Mouse (Mus musculus): Measurements from ENCODE around the gene Ampd1. TPM values are rescaled to one million over a fixed set of nuclear protein-coding genes. Genes with fewer than 3 reads are reported as not detected.

Ampd1 gene
- polyA plus RNA-seq, 1 experiment from 2014 or later, result not detected

- H3K9ac ChIP-seq, result no peak overlapping the region
- no peak overlapping the region for H3K4me3 ChIP-seq
- WGBS, result 51% methylated on average over 11 of the region's 11 CpGs
- H3K4me1 ChIP-seq (replicated peaks), result peaks cover 5% of the 10 kb centered on the region; the same call in 1 of the 2 replicates
- H3K4me2 ChIP-seq, result no peak overlapping the region
- ATAC-seq (ENCODE audit: low FRiP score), result no peak
- H3K27me3 ChIP-seq, result no peaks in the 10 kb centered on the region
- no peaks in the 10 kb centered on the region for H3K9me3 ChIP-seq
- H3K36me3 ChIP-seq, result no peaks in the 10 kb centered on the region
- H3K27ac ChIP-seq, result no peak overlapping the region
Measured at GRCm38 (mm10) chr3:103081051-103081450, 7.2 kb downstream of the Ampd1 start.

GRCm38 (mm10) chr3:103081861-103082453 lies 8.1 kb downstream of the Ampd1 start:
- Histone ChIP-seq H3K9ac (no peak overlapping the region), H3K9me3 (no peaks in the 10 kb centered on the region), H3K27me3 (no peaks in the 10 kb centered on the region), H3K4me3 (no peak overlapping the region), H3K27ac (no peak overlapping the region), H3K4me1 (replicated peaks) (peaks cover 5% of the 10 kb centered on the region; the same call in 1 of the 2 replicates), H3K36me3 (no peaks in the 10 kb centered on the region), H3K4me2 (no peak overlapping the region)
- no peak for ATAC-seq (ENCODE audit: low FRiP score)
- 87% methylated on average over 17 of the region's 17 CpGs for WGBS

DNA sequence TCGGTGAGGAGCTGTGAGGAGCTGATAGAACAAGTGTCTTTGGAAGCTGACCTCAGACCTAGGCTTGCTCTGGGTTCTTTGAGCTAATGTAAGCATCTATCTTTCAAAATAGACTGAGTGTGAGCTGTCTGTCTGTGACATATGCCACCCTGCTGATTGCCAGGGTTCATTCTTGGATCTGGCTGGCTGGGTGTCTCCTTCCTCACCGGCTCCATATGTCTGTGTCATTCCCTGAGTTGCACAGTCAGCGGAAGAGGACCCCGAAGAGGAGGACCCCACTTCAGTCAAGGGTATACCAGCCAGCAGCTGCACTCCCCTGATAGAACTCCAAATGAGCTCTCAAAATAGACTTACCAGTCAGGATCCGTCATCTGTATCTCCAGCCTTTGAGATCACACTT lies 8.9 kb downstream of the Ampd1 start:
- no peaks in the 10 kb centered on the region for H3K27me3 ChIP-seq
- no peak overlapping the region for H3K27ac ChIP-seq
- ATAC-seq (ENCODE audit: low FRiP score), result no peak
- WGBS, result 96% methylated on average over 5 of the region's 5 CpGs
- H3K9ac ChIP-seq, result no peak overlapping the region
- H3K9me3 ChIP-seq, result no peaks in the 10 kb centered on the region
- H3K4me2 ChIP-seq, result no peak overlapping the region
- peaks cover 5% of the 10 kb centered on the region; the same call in 1 of the 2 replicates for H3K4me1 ChIP-seq (replicated peaks)
- H3K4me3 ChIP-seq, result no peak overlapping the region
- no peaks in the 10 kb centered on the region for H3K36me3 ChIP-seq

GRCm38 (mm10) chr3:103085986-103086385 lies 12.2 kb downstream of the Ampd1 start:
- no peak overlapping the region for H3K4me2 ChIP-seq
- H3K27ac ChIP-seq, result no peak overlapping the region
- no peaks in the 10 kb centered on the region for H3K27me3 ChIP-seq
- 85% methylated on average over 3 of the region's 3 CpGs for WGBS
- ATAC-seq (ENCODE audit: low FRiP score), result no peak
- no peak overlapping the region for H3K9ac ChIP-seq
- H3K36me3 ChIP-seq, result no peaks in the 10 kb centered on the region
- H3K9me3 ChIP-seq, result no peaks in the 10 kb centered on the region
- H3K4me1 ChIP-seq (replicated peaks), result peaks cover 4% of the 10 kb centered on the region; the same call in 1 of the 2 replicates
- H3K4me3 ChIP-seq, result no peak overlapping the region

- Histone ChIP-seq H3K36me3 (no peaks in the 10 kb centered on the region), H3K4me2 (no peak overlapping the region), H3K4me3 (no peak overlapping the region), H3K27ac (no peak overlapping the region), H3K4me1 (replicated peaks) (no peaks in the 10 kb centered on the region), H3K9me3 (no peaks in the 10 kb centered on the region), H3K27me3 (no peaks in the 10 kb centered on the region), H3K9ac (no peak overlapping the region)
- 97% methylated on average over 2 of the region's 2 CpGs for WGBS
- ATAC-seq (ENCODE audit: low FRiP score), result no peak
Measured at GRCm38 (mm10) chr3:103091753-103092152, 17.9 kb downstream of the Ampd1 start.

DNA sequence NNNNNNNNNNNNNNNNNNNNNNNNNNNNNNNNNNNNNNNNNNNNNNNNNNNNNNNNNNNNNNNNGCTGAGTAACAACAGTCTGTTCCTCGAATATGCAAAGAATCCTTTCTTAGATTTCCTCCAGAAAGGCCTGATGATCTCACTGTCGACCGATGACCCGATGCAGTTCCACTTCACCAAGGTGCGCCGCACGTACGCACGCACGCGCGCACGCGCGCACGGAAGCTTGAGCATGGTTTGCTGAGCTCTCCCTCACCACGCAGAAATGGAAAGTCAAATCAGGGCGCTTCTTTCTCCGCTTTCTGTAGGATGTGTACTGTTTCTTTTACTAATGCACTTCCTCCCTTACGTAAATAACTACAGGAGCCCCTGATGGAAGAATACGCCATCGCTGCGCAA lies 24.8 kb downstream of the Ampd1 start:
- WGBS, result 74% methylated on average over 23 of the region's 23 CpGs
- no peak for ATAC-seq (ENCODE audit: low FRiP score)
- Histone ChIP-seq H3K4me3 (no peak overlapping the region), H3K9me3 (no peaks in the 10 kb centered on the region), H3K4me1 (replicated peaks) (peaks cover 14% of the 10 kb centered on the region), H3K27ac (no peak overlapping the region), H3K9ac (no peak overlapping the region), H3K36me3 (no peaks in the 10 kb centered on the region), H3K4me2 (no peak overlapping the region), H3K27me3 (peaks cover 29% of the 10 kb centered on the region)

DNA sequence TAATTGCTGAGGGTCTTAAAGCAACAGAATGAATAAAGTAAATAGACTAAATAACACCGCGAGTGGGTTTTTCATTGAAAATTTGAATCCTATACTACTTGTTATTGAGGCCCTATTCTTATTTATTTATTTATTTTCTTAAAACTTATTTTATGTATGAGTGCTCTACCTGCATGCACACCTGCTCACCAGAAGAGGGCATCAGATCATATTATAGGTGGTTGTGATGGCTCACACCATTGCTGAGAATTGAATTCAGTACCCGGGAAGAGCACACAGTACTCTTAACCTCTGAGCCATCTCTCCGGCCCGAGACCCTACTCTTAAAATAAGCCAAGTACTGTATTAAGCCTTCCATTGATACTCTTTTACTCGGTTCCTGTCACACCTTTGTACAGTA lies 25.9 kb downstream of the Ampd1 start:
- WGBS, result 86% methylated on average over 6 of the region's 6 CpGs
- ATAC-seq (ENCODE audit: low FRiP score), result no peak
- Histone ChIP-seq H3K36me3 (no peaks in the 10 kb centered on the region), H3K4me2 (no peak overlapping the region), H3K9ac (no peak overlapping the region), H3K27ac (no peak overlapping the region), H3K27me3 (peaks cover 39% of the 10 kb centered on the region), H3K9me3 (no peaks in the 10 kb centered on the region), H3K4me3 (no peak overlapping the region), H3K4me1 (replicated peaks) (peaks cover 14% of the 10 kb centered on the region)

DNA sequence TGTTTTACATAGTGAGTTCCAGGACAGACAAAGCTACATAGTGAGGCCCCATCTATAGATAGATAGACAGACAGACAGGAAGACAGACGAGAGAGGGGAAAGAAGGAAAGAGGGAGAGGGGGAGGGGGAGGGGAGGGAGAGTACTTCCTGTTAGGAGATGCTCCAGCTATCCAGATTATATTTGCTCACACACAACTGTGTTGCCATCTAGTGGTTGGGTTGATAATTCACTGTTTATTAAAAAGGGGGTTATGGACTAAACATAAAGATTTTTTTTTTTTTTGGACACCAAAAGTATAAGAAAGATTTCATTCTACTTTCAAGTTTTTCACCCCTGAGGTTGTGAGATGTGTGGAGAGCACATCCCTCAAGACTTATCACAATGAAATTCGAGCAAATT lies 26.9 kb downstream of the Ampd1 start:
- no peaks in the 10 kb centered on the region for H3K36me3 ChIP-seq
- no peak overlapping the region for H3K4me2 ChIP-seq
- 63% methylated on average over 2 of the region's 2 CpGs for WGBS
- no peaks in the 10 kb centered on the region for H3K9me3 ChIP-seq
- H3K27me3 ChIP-seq, result peaks cover 43% of the 10 kb centered on the region
- H3K4me1 ChIP-seq (replicated peaks), result peaks cover 14% of the 10 kb centered on the region
- no peak for ATAC-seq (ENCODE audit: low FRiP score)
- no peak overlapping the region for H3K27ac ChIP-seq
- no peak overlapping the region for H3K9ac ChIP-seq
- no peak overlapping the region for H3K4me3 ChIP-seq

DNA sequence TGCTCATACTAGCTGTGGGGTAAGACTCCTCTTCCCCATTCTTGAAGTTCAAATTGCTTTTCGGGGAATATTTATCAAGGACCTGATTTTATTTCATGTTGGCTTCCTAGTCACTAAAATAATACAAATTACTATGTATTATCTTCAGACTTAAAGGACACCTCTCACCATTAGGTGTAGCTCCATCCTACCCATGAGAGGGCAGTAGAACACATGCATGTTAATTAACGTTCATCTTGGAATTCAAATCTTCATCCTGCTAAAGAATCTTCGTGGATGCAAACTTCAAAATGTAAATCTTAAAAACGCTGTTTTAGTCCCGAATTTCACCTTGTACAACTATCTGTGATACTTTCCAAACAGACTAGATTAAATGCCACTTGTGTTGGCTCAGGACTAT lies 27.4 kb downstream of the Ampd1 start:
- no peaks in the 10 kb centered on the region for H3K9me3 ChIP-seq
- H3K27me3 ChIP-seq, result peaks cover 43% of the 10 kb centered on the region
- 67% methylated on average over 5 of the region's 5 CpGs for WGBS
- H3K27ac ChIP-seq, result no peak overlapping the region
- peaks cover 14% of the 10 kb centered on the region for H3K4me1 ChIP-seq (replicated peaks)
- H3K9ac ChIP-seq, result no peak overlapping the region
- no peak overlapping the region for H3K4me3 ChIP-seq
- H3K4me2 ChIP-seq, result no peak overlapping the region
- H3K36me3 ChIP-seq, result no peaks in the 10 kb centered on the region
- ATAC-seq (ENCODE audit: low FRiP score), result no peak

DNA sequence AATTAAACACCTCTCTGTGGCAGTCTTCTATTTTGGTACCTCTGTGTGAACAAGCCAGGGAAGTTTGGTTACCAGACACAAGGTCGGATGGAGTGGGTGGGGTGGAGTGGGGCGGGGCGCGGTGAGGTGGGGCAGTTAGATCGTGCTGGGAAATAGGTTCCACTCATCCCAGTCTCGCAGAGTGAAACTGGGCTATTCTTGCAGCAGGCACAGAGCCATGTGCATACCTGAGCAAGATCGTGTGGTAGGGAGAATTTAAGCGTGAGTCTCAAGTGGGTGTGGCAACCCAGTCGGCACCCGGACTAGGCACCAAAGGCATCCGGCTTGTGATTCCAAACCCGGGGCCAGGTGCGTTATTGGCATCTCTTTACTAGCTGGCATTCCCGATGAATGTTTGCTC lies 28.1 kb downstream of the Ampd1 start:
- Histone ChIP-seq H3K4me1 (replicated peaks) (peaks cover 14% of the 10 kb centered on the region), H3K9ac (peak overlapping the region; percentile 77; the same call in 1 of the 2 replicates), H3K27ac (no peak overlapping the region), H3K9me3 (no peaks in the 10 kb centered on the region), H3K4me2 (peak overlapping the region; percentile 93), H3K4me3 (peak overlapping the region; percentile 64), H3K36me3 (no peaks in the 10 kb centered on the region), H3K27me3 (peaks cover 43% of the 10 kb centered on the region)
- 0 out of 2 replicates have a peak, but pooled peaks have one; percentile 29 for ATAC-seq (ENCODE audit: low FRiP score)
- WGBS, result 3% methylated on average over 14 of the region's 14 CpGs

DNA sequence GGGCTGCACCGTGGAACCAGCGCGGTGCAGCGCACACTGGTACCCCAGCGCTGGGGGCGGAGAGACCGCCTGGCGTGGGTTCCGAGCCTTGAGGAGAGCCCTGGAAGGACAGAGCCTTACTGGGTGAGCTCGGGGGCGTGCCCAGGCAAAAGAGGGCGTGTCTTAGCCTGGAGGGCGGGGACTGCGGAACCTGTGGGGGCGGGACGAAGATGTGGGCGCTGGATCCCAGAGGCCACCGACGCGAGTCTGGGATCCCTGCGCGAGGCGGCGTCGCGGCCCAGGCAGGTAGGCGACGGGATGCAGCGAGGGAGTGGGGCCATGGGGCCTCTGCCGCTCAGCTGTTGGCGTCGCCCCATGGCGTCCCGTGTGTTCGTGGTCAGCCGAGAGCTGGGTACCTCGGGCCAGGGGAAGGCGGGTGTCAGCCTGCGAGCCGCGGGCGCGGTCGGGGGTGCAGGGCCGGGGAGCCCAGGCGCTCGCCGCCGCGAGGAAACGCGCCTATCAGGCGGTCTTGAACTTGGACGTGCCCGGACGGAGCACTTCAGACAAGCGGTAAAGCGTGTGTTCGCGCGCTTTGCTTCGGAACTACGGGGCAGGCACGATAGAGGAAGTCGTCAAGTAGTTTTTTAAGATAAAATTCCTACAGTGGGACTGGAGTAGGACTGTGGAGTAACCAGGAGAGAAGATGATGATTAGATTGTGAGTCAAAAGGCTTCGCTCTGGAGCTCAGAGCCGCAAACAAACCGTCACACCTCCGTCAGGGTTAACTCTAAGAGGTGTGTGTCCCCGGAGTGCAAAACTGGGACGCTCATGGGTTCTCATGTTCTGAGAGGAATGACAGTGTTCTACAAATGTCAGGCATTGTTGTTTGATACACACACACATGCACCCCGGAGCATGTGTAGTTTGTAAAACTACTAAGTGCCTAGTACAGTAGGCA lies 28.9 kb downstream of the Ampd1 start, which contains the start of gene Dennd2c:
TSS of gene Dennd2c (plus strand) at position 151 of the 937 bp plus-strand sequence.
- Histone ChIP-seq H3K4me2 (peak within 1 kb of the TSS; percentile 93), H3K36me3 (no peaks in the 10 kb centered on the region), H3K4me1 (replicated peaks) (peaks cover 14% of the 10 kb centered on the region), H3K9me3 (no peaks in the 10 kb centered on the region), H3K27me3 (peaks cover 43% of the 10 kb centered on the region), H3K4me3 (peak within 1 kb of the TSS; percentile 64), H3K9ac (peak within 1 kb of the TSS; percentile 77), H3K27ac (no peak within 1 kb of the TSS)
- peak; percentile 95 for ATAC-seq (ENCODE audit: low FRiP score)
- under 1% methylated on average over 61 of the region's 72 CpGs for WGBS

GRCm38 (mm10) chr3:103107565-103108240 lies 33.9 kb downstream of the Ampd1 start:
- no peaks in the 10 kb centered on the region for H3K36me3 ChIP-seq
- no peak for ATAC-seq (ENCODE audit: low FRiP score)
- WGBS, result 90% methylated on average over 7 of the region's 7 CpGs
- no peak overlapping the region for H3K4me2 ChIP-seq
- H3K27me3 ChIP-seq, result peaks cover 28% of the 10 kb centered on the region
- no peak overlapping the region for H3K4me3 ChIP-seq
- peaks cover 6% of the 10 kb centered on the region for H3K4me1 ChIP-seq (replicated peaks)
- H3K27ac ChIP-seq, result no peak overlapping the region
- no peaks in the 10 kb centered on the region for H3K9me3 ChIP-seq
- H3K9ac ChIP-seq, result no peak overlapping the region

Measured in hindbrain, embryonic 13.5 days (tissue).